Mouse (Mus musculus) testis, adult 2 months (tissue): Measurements from ENCODE around the gene Aunip.

Experiments
- CTCF ChIP-seq: fragments of 200-500 bp; IDR thresholded peaks from 2 replicates; pipeline ENCODE4 v1.5.1; 2012; ENCODE audit warnings: low read depth, mild to moderate bottlenecking, inconsistent platforms, low read length, moderate library complexity; ENCODE audit not compliant: control insufficient read depth, insufficient read depth, insufficient replicate concordance
- POLR2A ChIP-seq: fragments of 200-500 bp; IDR thresholded peaks from 2 replicates; pipeline ENCODE4 v1.6.1; 2012; ENCODE audit warnings: low read depth, mild to moderate bottlenecking, inconsistent platforms, low read length, moderate library complexity; ENCODE audit not compliant: control insufficient read depth

DNA sequence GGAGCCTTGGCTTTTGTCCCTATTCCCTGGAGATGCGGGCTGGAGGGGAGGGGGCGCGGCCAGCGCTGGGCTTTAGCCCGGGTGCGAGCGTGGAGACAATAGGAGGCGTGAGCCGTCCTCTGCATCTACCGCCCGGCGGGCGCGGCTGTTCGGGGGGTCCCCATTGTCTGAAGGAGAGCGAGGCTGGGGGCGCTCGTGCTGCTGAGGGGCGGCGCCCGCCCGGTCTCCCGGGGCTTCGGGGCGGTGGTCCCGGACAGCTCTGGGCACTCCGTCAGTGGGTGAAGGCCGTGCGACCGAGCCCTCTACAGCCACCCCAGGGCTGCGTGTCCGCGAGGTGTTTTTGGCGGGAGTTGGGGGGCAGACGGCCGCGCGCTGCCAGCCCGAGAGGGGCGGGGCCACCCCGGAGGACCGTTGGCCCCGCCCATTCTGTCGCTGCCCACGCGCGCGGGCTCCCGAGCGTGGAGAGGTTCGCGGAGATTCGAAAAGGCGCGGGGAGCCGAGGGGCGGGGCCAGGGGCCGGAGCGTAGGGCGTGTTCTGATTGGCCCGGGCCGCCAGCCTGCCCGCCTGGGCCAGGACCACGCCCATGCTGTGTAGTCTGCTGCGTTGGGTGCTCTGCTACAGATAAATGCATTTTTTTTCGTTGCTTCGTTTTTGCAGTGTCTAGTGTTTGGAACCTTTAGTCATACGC, 42.1 kb upstream of the Aunip start:
- TF ChIP-seq CTCF = no peak; the same call in 1 of the 2 replicates
- peak; percentile 55 for TF ChIP-seq POLR2A
